ENCODE assay signal across 8 mouse cellular contexts in genomic region chr6:30173551-30174460, GRCm38 (mm10).
A peak's percentile ranks its signal among the peaks of the same experiment; 100 is the strongest.
DNase-seq lines count a peak whose midpoint lies in the region; ATAC-seq and TF ChIP-seq lines count a peak whose summit lies in the region.

No protein-coding gene starts in this region.

- H3K9me3 ChIP-seq in hindbrain, postnatal 0 days (ENCODE audit: low read length), result no peaks in the 10 kb centered on the region
- H3K9me3 ChIP-seq in liver, embryonic 12.5 days (replicated peaks), result no peaks in the 10 kb centered on the region
- H3K9me3 ChIP-seq in neural tube, embryonic 11.5 days (ENCODE audit: control insufficient read depth, low read length), result no peaks in the 10 kb centered on the region

- TF ChIP-seq CTCF in heart, adult 2 months (IDR thresholded peaks at IDR 0.05), result no peak
- TF ChIP-seq CTCF in hindbrain, postnatal 0 days (IDR thresholded peaks at IDR 0.05; ENCODE audit: low read depth), result no peak

- intact Hi-C loops in heart, adult 2 months (cut with DNase I), result no loop called here

- no peaks in the 10 kb centered on the region for H3K79me2 ChIP-seq in heart, adult 2 months (replicated peaks; ENCODE audit: control insufficient read depth, insufficient read depth, low read length)

- peaks cover 58% of the 10 kb centered on the region for H3K27me3 ChIP-seq in heart, adult 2 months (ENCODE audit: control insufficient read depth, insufficient read depth, low read length)
- peaks cover 63% of the 10 kb centered on the region for H3K27me3 ChIP-seq in hindbrain, postnatal 0 days (ENCODE audit: insufficient read depth, low read length)
- peaks cover 100% of the 10 kb centered on the region for H3K27me3 ChIP-seq in liver, embryonic 12.5 days (replicated peaks)
- peaks cover 91% of the 10 kb centered on the region for H3K27me3 ChIP-seq in neural tube, embryonic 11.5 days (ENCODE audit: control insufficient read depth, insufficient read depth, low read length)

- no peak; the same call in 1 of the 2 replicates for ATAC-seq in hindbrain, postnatal 0 days
- ATAC-seq in liver, embryonic 12.5 days, result peak; percentile 52
- no peak for ATAC-seq in neural tube, embryonic 11.5 days (ENCODE audit: insufficient read depth, low FRiP score, low TSS enrichment)

- DNase-seq in heart, adult 2 months, result peak in 1 of 2 experiments; percentile 23
- no peak for DNase-seq in heart, postnatal 4 days
- no peak for DNase-seq in hindbrain, postnatal 0 days (ENCODE audit: low spot score)
- peak; percentile 48 for DNase-seq in neural tube, embryonic 11.5 days (ENCODE audit: low spot score)
- peak; percentile 86 for DNase-seq in yolk sac, embryonic 10.5 days (ENCODE audit: low spot score)
- no peak for DNase-seq in cerebellum, adult 18-20 months

- TF ChIP-seq EP300 in heart, adult 2 months (IDR thresholded peaks at IDR 0.05; ENCODE audit: insufficient read depth, low read depth, low read length), result no peak

- H3K4me1 ChIP-seq in heart, adult 2 months (ENCODE audit: control insufficient read depth, insufficient read depth, low read length), result peaks cover 2% of the 10 kb centered on the region
- H3K4me1 ChIP-seq in brown adipose tissue, adult 24 weeks (ENCODE audit: control insufficient read depth, insufficient read depth, insufficient read length, low read length), result peaks cover 2% of the 10 kb centered on the region; the same call in 1 of the 2 replicates
- no peaks in the 10 kb centered on the region; the same call in 1 of the 2 replicates for H3K4me1 ChIP-seq in hindbrain, postnatal 0 days (ENCODE audit: insufficient read depth, low read length)
- H3K4me1 ChIP-seq in liver, embryonic 12.5 days, result peaks cover 46% of the 10 kb centered on the region
- H3K4me1 ChIP-seq in neural tube, embryonic 11.5 days (ENCODE audit: control insufficient read depth, insufficient read depth, low read length), result peaks cover 22% of the 10 kb centered on the region

- H3K27ac ChIP-seq in heart, adult 2 months, result no peak overlapping the region
- H3K27ac ChIP-seq in brown adipose tissue, adult 24 weeks (replicated peaks; ENCODE audit: low read depth, low read length), result no peak overlapping the region
- H3K27ac ChIP-seq in hindbrain, postnatal 0 days, result no peak overlapping the region
- H3K27ac ChIP-seq in liver, embryonic 12.5 days, result no peak overlapping the region
- no peak overlapping the region for H3K27ac ChIP-seq in neural tube, embryonic 11.5 days (ENCODE audit: low read depth, low read length)

- H3K4me2 ChIP-seq in hindbrain, postnatal 0 days (ENCODE audit: low read depth, low read length), result peak overlapping the region; percentile 22
- peak overlapping the region; percentile 72 for H3K4me2 ChIP-seq in liver, embryonic 12.5 days
- peak overlapping the region; percentile 31 for H3K4me2 ChIP-seq in neural tube, embryonic 11.5 days (ENCODE audit: low read depth)

- H3K4me3 ChIP-seq in heart, adult 2 months, result peak overlapping the region; percentile 39
- H3K4me3 ChIP-seq in brown adipose tissue, adult 24 weeks (ENCODE audit: insufficient read depth, low read depth, low read length), result peak overlapping the region; percentile 39
- H3K4me3 ChIP-seq in hindbrain, postnatal 0 days (ENCODE audit: low read length), result peak overlapping the region; percentile 18
- H3K4me3 ChIP-seq in liver, embryonic 12.5 days, result peak overlapping the region; percentile 49
- peak overlapping the region; percentile 29 for H3K4me3 ChIP-seq in neural tube, embryonic 11.5 days (ENCODE audit: low read depth, low read length)

- TF ChIP-seq POLR2A in heart, adult 2 months (IDR thresholded peaks at IDR 0.05; ENCODE audit: insufficient read depth, low read depth, low read length), result no peak

- no peak overlapping the region for H3K9ac ChIP-seq in heart, adult 2 months (ENCODE audit: low read depth, low read length)
- H3K9ac ChIP-seq in hindbrain, postnatal 0 days (replicated peaks; ENCODE audit: low read length), result no peak overlapping the region
- H3K9ac ChIP-seq in liver, embryonic 12.5 days, result 0 out of 2 replicates have a peak overlapping the region, but pooled peaks have one; percentile 12
- H3K9ac ChIP-seq in neural tube, embryonic 11.5 days (ENCODE audit: low read length), result peak overlapping the region; percentile 47

- WGBS in heart, adult 2 months, result 2% methylated on average over 80 of the region's 80 CpGs
- WGBS in hindbrain, postnatal 0 days, result under 1% methylated on average over 73 of the region's 80 CpGs
- 1% methylated on average over 80 of the region's 80 CpGs for WGBS in liver, embryonic 12.5 days (ENCODE audit: insufficient replicate concordance)
- under 1% methylated on average over 76 of the region's 80 CpGs for WGBS in neural tube, embryonic 11.5 days

- no peaks in the 10 kb centered on the region for H3K36me3 ChIP-seq in heart, adult 2 months (ENCODE audit: control insufficient read depth, insufficient read depth, low read length)
- H3K36me3 ChIP-seq in hindbrain, postnatal 0 days (ENCODE audit: insufficient read depth, low read length), result no peaks in the 10 kb centered on the region
- H3K36me3 ChIP-seq in liver, embryonic 12.5 days, result no peaks in the 10 kb centered on the region
- H3K36me3 ChIP-seq in neural tube, embryonic 11.5 days (ENCODE audit: control insufficient read depth, insufficient read depth, low read length), result no peaks in the 10 kb centered on the region

Comparison
In these comparisons a context has a peak if more than half of its experiments do, and no peak if none do; other contexts are left out.
1. DNase-seq: peak in neural tube, embryonic 11.5 days (single experiment) and yolk sac, embryonic 10.5 days (single experiment); none in heart, postnatal 4 days (single experiment), hindbrain, postnatal 0 days (single experiment) and cerebellum, adult 18-20 months (0 of 2).
2. H3K9ac ChIP-seq: peak in liver, embryonic 12.5 days (single experiment) and neural tube, embryonic 11.5 days (single experiment); none in heart, adult 2 months (single experiment) and hindbrain, postnatal 0 days (single experiment).
3. H3K4me2 ChIP-seq: peak in every context shown above with its lines; median percentile 72 in liver, embryonic 12.5 days; 31 in neural tube, embryonic 11.5 days; 22 in hindbrain, postnatal 0 days.
4. Peak in every context shown above with its lines, with median percentiles within 50 percentile points of each other: H3K4me3 ChIP-seq.